Mouse (Mus musculus): Measurements from ENCODE around the gene Tspan11.

The Tspan11 gene

GRCm38 (mm10) chr6:127981176-127981575 is 93.8 kb downstream of the Tspan11 start:
- ATAC-seq (ENCODE audit: insufficient number of reproducible peaks, low FRiP score, low TSS enrichment): no peak

GRCm38 (mm10) chr6:127986357-127986756 is 99.0 kb downstream of the Tspan11 start:
- no peak for ATAC-seq (ENCODE audit: insufficient number of reproducible peaks, low FRiP score, low TSS enrichment)

GRCm38 (mm10) chr6:127987374-127987773 is 100.0 kb downstream of the Tspan11 start:
- no peak for ATAC-seq (ENCODE audit: insufficient number of reproducible peaks, low FRiP score, low TSS enrichment)

- ATAC-seq (ENCODE audit: insufficient number of reproducible peaks, low FRiP score, low TSS enrichment): 0 out of 2 replicates have a peak, but pooled peaks have one; percentile 5
These were observed 101.6 kb downstream of the Tspan11 start for GRCm38 (mm10) chr6:127988944-127989494.

GRCm38 (mm10) chr6:127989624-127990212 is 102.3 kb downstream of the Tspan11 start:
- peak; percentile 80 for ATAC-seq (ENCODE audit: insufficient number of reproducible peaks, low FRiP score, low TSS enrichment)

- no peak for ATAC-seq (ENCODE audit: insufficient number of reproducible peaks, low FRiP score, low TSS enrichment)
These were observed 104.3 kb downstream of the Tspan11 start for GRCm38 (mm10) chr6:127991509-127992176.

- ATAC-seq (ENCODE audit: insufficient number of reproducible peaks, low FRiP score, low TSS enrichment): no peak
These were observed 105.6 kb downstream of the Tspan11 start for GRCm38 (mm10) chr6:127992993-127993392.

- ATAC-seq (ENCODE audit: insufficient number of reproducible peaks, low FRiP score, low TSS enrichment): no peak
These were observed 109.5 kb downstream of the Tspan11 start for GRCm38 (mm10) chr6:127996928-127997327.

GRCm38 (mm10) chr6:127999118-127999517 is 111.7 kb downstream of the Tspan11 start:
- ATAC-seq (ENCODE audit: insufficient number of reproducible peaks, low FRiP score, low TSS enrichment): peak; percentile 50; the same call in 1 of the 2 replicates

GRCm38 (mm10) chr6:128000777-128001176 is 113.4 kb downstream of the Tspan11 start:
- no peak for ATAC-seq (ENCODE audit: insufficient number of reproducible peaks, low FRiP score, low TSS enrichment)

GRCm38 (mm10) chr6:128001587-128001986 is 114.2 kb downstream of the Tspan11 start:
- ATAC-seq (ENCODE audit: insufficient number of reproducible peaks, low FRiP score, low TSS enrichment): no peak

GRCm38 (mm10) chr6:128002104-128002503 is 114.7 kb downstream of the Tspan11 start:
- no peak for ATAC-seq (ENCODE audit: insufficient number of reproducible peaks, low FRiP score, low TSS enrichment)

- peak; percentile 16; the same call in 1 of the 2 replicates for ATAC-seq (ENCODE audit: insufficient number of reproducible peaks, low FRiP score, low TSS enrichment)
These were observed 115.3 kb downstream of the Tspan11 start for GRCm38 (mm10) chr6:128002667-128003066.

GRCm38 (mm10) chr6:128003542-128003941 is 116.2 kb downstream of the Tspan11 start:
- no peak for ATAC-seq (ENCODE audit: insufficient number of reproducible peaks, low FRiP score, low TSS enrichment)

All from cerebellum, adult (tissue).